Mouse (Mus musculus) forebrain, embryonic 14.5 days (tissue): ENCODE measurements around the gene Hoxa9. TPM values are rescaled to one million over a fixed set of nuclear protein-coding genes. Genes with fewer than 3 reads are reported as not detected.
A peak's percentile ranks its signal among the peaks of the same experiment; 100 is the strongest.

ENCODE experiments used
- ATAC-seq: fragments of 200-750 bp; cut with Nextera tagmentation; 2 replicates; pipeline ENCODE4 v1.8.0; 2017; ENCODE audit warnings: mild to moderate bottlenecking, moderate library complexity
- DNase-seq: peaks from one replicate; pipeline ENCODE4 v3.0.0-alpha.2; 2015; ENCODE audit warnings: low spot score
- H3K27ac ChIP-seq: fragments of 300-500 bp; sonication (generic); 2 replicates; pipeline ENCODE4 v1.5.1; 2014; ENCODE audit warnings: low read depth, mild to moderate bottlenecking, control low read depth, low read length, moderate library complexity
- H3K27me3 ChIP-seq: fragments of 300-500 bp; sonication (generic); replicated peaks from 2 replicates; pipeline ENCODE4 v1.6.1; 2014; ENCODE audit warnings: low read length, control low read depth, mixed read lengths; ENCODE audit not compliant: control insufficient read depth, insufficient read depth
- H3K36me3 ChIP-seq: fragments of 300-500 bp; sonication (generic); 2 replicates; pipeline ENCODE4 v1.6.1; 2014; ENCODE audit warnings: low read length, control low read depth; ENCODE audit not compliant: control insufficient read depth, insufficient read depth
- H3K4me1 ChIP-seq: fragments of 300-500 bp; sonication (generic); 2 replicates; pipeline ENCODE4 v1.6.1; 2014; ENCODE audit warnings: antibody characterized with exemption, low read length, control low read depth; ENCODE audit not compliant: control insufficient read depth, insufficient read depth
- H3K4me2 ChIP-seq: fragments of 300-500 bp; sonication (generic); 2 replicates; pipeline ENCODE4 v1.6.1; 2014; ENCODE audit warnings: mild to moderate bottlenecking, control low read depth, low read length
- H3K4me3 ChIP-seq: fragments of 300-500 bp; sonication (generic); 2 replicates; pipeline ENCODE4 v1.5.1; 2014; ENCODE audit warnings: low read depth, low read length, control low read depth
- H3K9ac ChIP-seq: fragments of 300-500 bp; sonication (generic); 2 replicates; pipeline ENCODE4 v1.6.1; 2014; ENCODE audit warnings: mild to moderate bottlenecking, low read length, control low read depth, moderate library complexity
- H3K9me3 ChIP-seq: fragments of 300-500 bp; sonication (generic); replicated peaks from 2 replicates; pipeline ENCODE4 v1.6.1; 2016; ENCODE audit warnings: low read length, control low read depth, mixed read lengths; ENCODE audit not compliant: control insufficient read depth
- WGBS: fragments of 180-500 bp; shearing (Covaris S2); extraction: QIAGEN DNeasy Blood & Tissue Kit; methylation state at CpG from one replicate; pipeline ENCODE4 v1.1.7; 2014; 5-methylcytosine and 5-hydroxymethylcytosine counted together
- polyA plus RNA-seq: library from polyadenylated mRNA; unstranded; fragments of >200 nt; fragmentation: Nextera tagmentation; extraction: Ambion mirVana; gene quantifications from 2 replicates; pipeline ENCODE4 v1.2.1, GENCODE M21; 2014

Gene Hoxa9
- polyA plus RNA-seq, 1 experiment from 2014 or later = not detected

GRCm38 (mm10) chr6:52226569-52227257 is 4.2 kb downstream of the Hoxa9 start:
- H3K36me3 ChIP-seq = no peaks in the 10 kb centered on the region
- H3K4me1 ChIP-seq = no peaks in the 10 kb centered on the region
- H3K27me3 ChIP-seq = peaks cover 93% of the 10 kb centered on the region
- no peak overlapping the region for H3K27ac ChIP-seq
- DNase-seq (no peak), ATAC-seq (no peak)
- no peaks in the 10 kb centered on the region for H3K9me3 ChIP-seq
- H3K9ac ChIP-seq = no peak overlapping the region
- no peak overlapping the region for H3K4me2 ChIP-seq
- WGBS = 3% methylated on average over 26 of the region's 26 CpGs
- no peak overlapping the region for H3K4me3 ChIP-seq

- DNase-seq (no peak), ATAC-seq (no peak)
- 3% methylated on average over 69 of the region's 69 CpGs for WGBS
- Histone ChIP-seq H3K9me3 (no peaks in the 10 kb centered on the region), H3K36me3 (no peaks in the 10 kb centered on the region), H3K4me1 (peaks cover 2% of the 10 kb centered on the region; the same call in 1 of the 2 replicates), H3K4me2 (no peak overlapping the region), H3K4me3 (no peak overlapping the region), H3K27ac (no peak overlapping the region), H3K9ac (no peak overlapping the region), H3K27me3 (peaks cover 97% of the 10 kb centered on the region)
Measured at GRCm38 (mm10) chr6:52225612-52226568, 5.0 kb downstream of the Hoxa9 start.

GRCm38 (mm10) chr6:52224895-52225611 is 5.8 kb downstream of the Hoxa9 start:
- ATAC-seq (no peak), DNase-seq (no peak)
- Histone ChIP-seq H3K4me1 (peaks cover 2% of the 10 kb centered on the region; the same call in 1 of the 2 replicates), H3K4me2 (no peak overlapping the region), H3K27ac (no peak overlapping the region), H3K36me3 (no peaks in the 10 kb centered on the region), H3K9ac (no peak overlapping the region), H3K9me3 (no peaks in the 10 kb centered on the region), H3K27me3 (peaks cover 99% of the 10 kb centered on the region), H3K4me3 (no peak overlapping the region)
- WGBS = 1% methylated on average over 36 of the region's 36 CpGs

GRCm38 (mm10) chr6:52223939-52224760 is 6.7 kb downstream of the Hoxa9 start:
- H3K4me1 ChIP-seq = peaks cover 2% of the 10 kb centered on the region; the same call in 1 of the 2 replicates
- ATAC-seq (no peak), DNase-seq (no peak)
- no peak overlapping the region for H3K9ac ChIP-seq
- no peak overlapping the region for H3K27ac ChIP-seq
- 1% methylated on average over 24 of the region's 24 CpGs for WGBS
- no peak overlapping the region for H3K4me2 ChIP-seq
- no peak overlapping the region for H3K4me3 ChIP-seq
- no peaks in the 10 kb centered on the region for H3K36me3 ChIP-seq
- H3K9me3 ChIP-seq = no peaks in the 10 kb centered on the region
- peaks cover 99% of the 10 kb centered on the region for H3K27me3 ChIP-seq

GRCm38 (mm10) chr6:52222729-52223128 is 8.2 kb downstream of the Hoxa9 start:
- DNase-seq = no peak
- no peak for ATAC-seq
- Histone ChIP-seq H3K27ac (no peak overlapping the region), H3K27me3 (peaks cover 100% of the 10 kb centered on the region), H3K4me3 (no peak overlapping the region), H3K9ac (no peak overlapping the region), H3K4me2 (no peak overlapping the region), H3K9me3 (no peaks in the 10 kb centered on the region), H3K36me3 (no peaks in the 10 kb centered on the region), H3K4me1 (peaks cover 2% of the 10 kb centered on the region; the same call in 1 of the 2 replicates)
- 9% methylated on average over 13 of the region's 13 CpGs for WGBS

- H3K27ac ChIP-seq = no peak overlapping the region
- no peak overlapping the region for H3K9ac ChIP-seq
- peak overlapping the region; percentile 68 for H3K4me2 ChIP-seq
- peaks cover 100% of the 10 kb centered on the region for H3K27me3 ChIP-seq
- no peaks in the 10 kb centered on the region for H3K9me3 ChIP-seq
- DNase-seq (no peak), ATAC-seq (0 out of 2 replicates have a peak, but pooled peaks have one; percentile 15)
- no peak overlapping the region for H3K4me3 ChIP-seq
- WGBS = 4% methylated on average over 21 of the region's 21 CpGs
- peaks cover 6% of the 10 kb centered on the region for H3K4me1 ChIP-seq
- no peaks in the 10 kb centered on the region for H3K36me3 ChIP-seq
Measured at GRCm38 (mm10) chr6:52221993-52222685, 8.8 kb downstream of the Hoxa9 start.

- H3K4me1 ChIP-seq = peaks cover 9% of the 10 kb centered on the region
- DNase-seq = peak; percentile 87
- no peaks in the 10 kb centered on the region for H3K9me3 ChIP-seq
- peak; percentile 64 for ATAC-seq
- peak within 1 kb of the TSS; percentile 41; the same call in 1 of the 2 replicates for H3K9ac ChIP-seq
- no peaks in the 10 kb centered on the region for H3K36me3 ChIP-seq
- H3K27ac ChIP-seq = no peak within 1 kb of the TSS
- peak within 1 kb of the TSS; percentile 37 for H3K4me3 ChIP-seq
- peaks cover 100% of the 10 kb centered on the region for H3K27me3 ChIP-seq
- H3K4me2 ChIP-seq = peak within 1 kb of the TSS; percentile 68
- WGBS = under 1% methylated on average over 46 of the region's 46 CpGs
Measured at GRCm38 (mm10) chr6:52221337-52221992, 9.4 kb downstream of the Hoxa9 start, which contains the start of gene Hoxa7. TSS of gene Hoxa7 (minus strand) at chr6:52221854.
